Mouse (Mus musculus) E14TG2a.4 (cell line): ENCODE measurements at regions not wholly inside any gene's neighbourhood (a gene's known extent, or its start where the extent isn't known, plus 50 kb on each side); places are given as distances from the start of the nearest gene placed in this dataset.

Experiments
- H3K27me3 ChIP-seq: 2 replicates; pipeline ENCODE4 v1.6.1; 2014; ENCODE audit warnings: low read length, control low read depth; ENCODE audit not compliant: insufficient read depth
- H3K36me3 ChIP-seq: 2 replicates; pipeline ENCODE4 v1.6.1; 2014; ENCODE audit warnings: low read length, control low read depth; ENCODE audit not compliant: insufficient read depth
- H3K4me1 ChIP-seq: replicated peaks from 2 replicates; pipeline ENCODE4 v1.6.1; 2014; ENCODE audit warnings: low read depth, low read length, control low read depth
- H3K4me3 ChIP-seq: replicated peaks from 2 replicates; pipeline ENCODE4 v1.5.1; 2014; ENCODE audit warnings: mild to moderate bottlenecking, low read length
- H3K9me3 ChIP-seq: 2 replicates; pipeline ENCODE4 v1.6.1; 2014; ENCODE audit warnings: low read length, control low read depth
- CTCF ChIP-seq: conservative IDR thresholded peaks from 2 replicates; pipeline ENCODE4 v1.5.1; 2014; ENCODE audit warnings: low read length
- NANOG ChIP-seq: IDR thresholded peaks from 2 replicates; pipeline ENCODE4 v1.6.1; 2014; ENCODE audit warnings: borderline replicate concordance, low read length, mixed read lengths
- POU5F1 ChIP-seq: IDR thresholded peaks from 2 replicates; pipeline ENCODE4 v1.6.1; 2014; ENCODE audit warnings: low read length, borderline replicate concordance

- Histone ChIP-seq H3K4me3 (no peak overlapping the region), H3K9me3 (peaks cover 12% of the 10 kb centered on the region), H3K36me3 (no peaks in the 10 kb centered on the region), H3K27me3 (no peaks in the 10 kb centered on the region), H3K4me1 (no peaks in the 10 kb centered on the region; the same call in 1 of the 2 replicates)
- TF ChIP-seq POU5F1, result no peak
- TF ChIP-seq NANOG, result no peak
- no peak for TF ChIP-seq CTCF
Measured at GRCm38 (mm10) chr11:27280791-27281190, 687.0 kb upstream of the Vrk2 start.

- TF ChIP-seq CTCF (peak; percentile 68), NANOG (no peak), POU5F1 (no peak)
- Histone ChIP-seq H3K27me3 (no peaks in the 10 kb centered on the region), H3K4me1 (no peaks in the 10 kb centered on the region), H3K4me3 (no peak overlapping the region), H3K9me3 (no peaks in the 10 kb centered on the region), H3K36me3 (no peaks in the 10 kb centered on the region)
Measured at GRCm38 (mm10) chr11:27264253-27264652, 670.5 kb upstream of the Vrk2 start.

GRCm38 (mm10) chr11:27258521-27258920 is 664.7 kb upstream of the Vrk2 start:
- Histone ChIP-seq H3K4me3 (no peak overlapping the region), H3K36me3 (no peaks in the 10 kb centered on the region), H3K9me3 (no peaks in the 10 kb centered on the region), H3K27me3 (no peaks in the 10 kb centered on the region), H3K4me1 (no peaks in the 10 kb centered on the region)
- peak; percentile 75; the same call in 1 of the 2 replicates for TF ChIP-seq NANOG
- no peak for TF ChIP-seq POU5F1

GRCm38 (mm10) chr11:27235884-27236283 is 642.1 kb upstream of the Vrk2 start:
- no peaks in the 10 kb centered on the region for H3K36me3 ChIP-seq
- TF ChIP-seq NANOG, result no peak
- no peak for TF ChIP-seq POU5F1
- no peak for TF ChIP-seq CTCF
- no peaks in the 10 kb centered on the region for H3K27me3 ChIP-seq

GRCm38 (mm10) chr11:27226454-27226853 is 632.7 kb upstream of the Vrk2 start:
- H3K27me3 ChIP-seq, result no peaks in the 10 kb centered on the region
- H3K36me3 ChIP-seq, result no peaks in the 10 kb centered on the region
- TF ChIP-seq NANOG (no peak), CTCF (no peak), POU5F1 (no peak)
- H3K4me1 ChIP-seq, result no peaks in the 10 kb centered on the region; the same call in 1 of the 2 replicates
- peaks cover 45% of the 10 kb centered on the region for H3K9me3 ChIP-seq
- no peak overlapping the region for H3K4me3 ChIP-seq

More at GRCm38 (mm10) chr11:27235884-27236283, 642.1 kb upstream of the Vrk2 start:
- no peak overlapping the region for H3K4me3 ChIP-seq
- no peaks in the 10 kb centered on the region for H3K4me1 ChIP-seq
- no peaks in the 10 kb centered on the region for H3K9me3 ChIP-seq

GRCm38 (mm10) chr11:27222436-27222835 is 628.6 kb upstream of the Vrk2 start:
- H3K36me3 ChIP-seq, result no peaks in the 10 kb centered on the region

GRCm38 (mm10) chr11:27221956-27222355 is 628.2 kb upstream of the Vrk2 start:
- no peak overlapping the region for H3K4me3 ChIP-seq
- H3K4me1 ChIP-seq, result peaks cover 4% of the 10 kb centered on the region
- H3K36me3 ChIP-seq, result no peaks in the 10 kb centered on the region
- peaks cover 30% of the 10 kb centered on the region for H3K9me3 ChIP-seq
- H3K27me3 ChIP-seq, result no peaks in the 10 kb centered on the region
- TF ChIP-seq NANOG (no peak), CTCF (no peak), POU5F1 (no peak)

More at GRCm38 (mm10) chr11:27222436-27222835, 628.6 kb upstream of the Vrk2 start:
- H3K4me3 ChIP-seq, result no peak overlapping the region
- peaks cover 35% of the 10 kb centered on the region for H3K9me3 ChIP-seq
- H3K4me1 ChIP-seq, result peaks cover 4% of the 10 kb centered on the region
- H3K27me3 ChIP-seq, result no peaks in the 10 kb centered on the region
- no peak for TF ChIP-seq CTCF
- TF ChIP-seq NANOG, result peak; percentile 28; the same call in 1 of the 2 replicates

GRCm38 (mm10) chr11:27219715-27220699 is 626.2 kb upstream of the Vrk2 start:
- H3K4me3 ChIP-seq, result no peak overlapping the region
- H3K27me3 ChIP-seq, result no peaks in the 10 kb centered on the region
- peaks cover 20% of the 10 kb centered on the region for H3K9me3 ChIP-seq
- H3K36me3 ChIP-seq, result no peaks in the 10 kb centered on the region
- peaks cover 14% of the 10 kb centered on the region for H3K4me1 ChIP-seq
- TF ChIP-seq CTCF (peak; percentile 42), POU5F1 (no peak), NANOG (no peak)

- Histone ChIP-seq H3K9me3 (peaks cover 9% of the 10 kb centered on the region), H3K4me3 (no peak overlapping the region), H3K36me3 (no peaks in the 10 kb centered on the region), H3K4me1 (peaks cover 21% of the 10 kb centered on the region), H3K27me3 (no peaks in the 10 kb centered on the region)
- no peak for TF ChIP-seq POU5F1
- TF ChIP-seq CTCF, result no peak
- no peak for TF ChIP-seq NANOG
Measured at GRCm38 (mm10) chr11:27215752-27216151, 622.0 kb upstream of the Vrk2 start.
